Mouse (Mus musculus) layer of hippocampus, postnatal 14 days (tissue): ENCODE data around the gene Atp6v1b1. TPM values are rescaled to one million over a fixed set of nuclear protein-coding genes. Genes with fewer than 3 reads are reported as not detected.
"Not testable (repeated sequence)": the region's sequence is repeated elsewhere in the genome, so short reads cannot be mapped to it uniquely, and the experiment has no call there.

Experiments
- DNase-seq, 2 experiments: peaks; one replicate each; pipeline ENCODE4 v3.0.0; 2021 to 2022; ENCODE audit warnings: low spot score in 2 of 2, mixed read lengths in 1 of 2
- total RNA-seq, 2 experiments: library from RNA; stranded (reverse); gene quantifications; 2 replicates each; pipeline ENCODE4 v1.2.3; 2021

Gene Atp6v1b1
- total RNA-seq, 2 experiments from 2014 or later = 0.45 TPM; not detected in 1

DNA sequence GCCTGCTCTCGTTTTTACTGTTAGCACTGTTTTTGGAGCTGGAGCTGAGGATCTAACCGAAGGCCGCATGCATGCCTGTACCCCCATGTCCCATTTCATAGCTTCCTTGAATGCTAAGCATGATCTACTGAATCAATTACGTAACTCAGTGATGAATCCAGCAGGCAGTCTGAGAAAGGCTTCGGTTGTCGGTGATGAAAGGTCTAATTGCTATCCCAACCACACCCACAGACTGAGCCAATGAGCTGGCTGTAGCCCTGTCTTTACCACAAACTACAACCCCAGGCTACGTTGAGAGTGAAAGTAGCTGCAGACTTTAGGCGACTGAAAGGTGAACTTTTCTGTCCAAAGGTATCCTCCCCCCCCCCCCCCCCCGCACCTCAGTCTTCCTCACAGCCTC lies 31.3 kb downstream of the Atp6v1b1 start:
- no peak for DNase-seq

DNA sequence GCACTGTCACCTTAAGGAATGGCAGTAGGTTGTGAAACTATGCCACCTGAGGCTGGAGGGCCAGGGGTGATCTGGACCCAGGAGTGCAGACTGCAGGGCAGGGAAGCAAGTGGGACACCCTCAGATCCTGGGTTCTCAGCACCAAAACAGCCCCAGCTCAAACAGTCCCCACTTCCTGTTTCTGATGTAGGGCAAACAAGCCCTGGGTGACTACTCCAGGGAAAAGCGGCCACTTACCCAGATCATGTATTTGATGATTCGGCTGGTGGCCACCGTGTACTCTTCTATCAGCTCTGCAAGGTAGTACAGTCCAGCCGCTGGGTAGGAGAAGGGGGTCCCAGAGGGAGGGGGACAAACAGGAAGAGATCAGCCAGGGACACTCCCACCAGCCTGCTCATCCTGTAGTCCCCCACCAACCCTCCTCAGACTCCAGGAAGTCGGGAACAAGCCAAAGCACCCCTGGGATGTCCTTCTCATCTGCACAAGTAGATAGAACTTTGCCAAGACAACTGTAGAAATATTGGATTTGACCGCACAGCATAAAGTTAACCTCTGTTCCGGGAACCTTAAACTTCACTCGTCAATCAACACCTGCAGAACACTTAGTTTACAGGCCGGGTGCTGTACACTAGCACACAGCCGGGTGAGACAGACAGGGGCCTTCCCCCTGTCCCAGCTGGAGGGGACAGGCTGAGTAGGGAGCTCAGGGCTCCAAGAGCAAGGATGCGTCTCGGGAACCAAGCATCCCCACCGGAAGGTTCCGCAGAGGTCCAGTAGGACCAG lies 32.2 kb downstream of the Atp6v1b1 start:
- no peak for DNase-seq

GRCm38 (mm10) chr6:83775638-83776293 lies 33.0 kb downstream of the Atp6v1b1 start, which contains the start of gene Tex261:
Gene Tex261 (minus strand): TSS chr6:83775813.
- peak; percentile 89 to 92 for DNase-seq

DNA sequence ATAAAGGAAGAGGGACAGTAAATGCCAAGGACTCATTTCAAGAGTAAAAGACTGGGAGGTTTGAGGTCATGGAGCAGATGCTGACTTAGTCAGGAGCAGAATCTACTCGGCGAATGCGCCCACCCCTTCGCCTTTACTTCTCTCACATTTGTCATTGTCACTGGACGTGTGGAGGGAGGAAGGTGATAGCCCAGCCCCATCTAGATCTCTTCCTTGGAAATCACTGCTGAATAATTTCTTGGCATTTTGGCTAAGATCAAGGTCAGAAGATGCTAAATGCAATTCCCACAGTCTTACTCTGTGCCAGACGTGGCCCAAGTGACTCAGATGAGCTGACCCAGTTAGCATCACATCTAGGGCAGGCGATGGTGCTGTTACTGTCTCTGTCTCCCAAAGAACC lies 35.5 kb downstream of the Atp6v1b1 start:
- no peak for DNase-seq

- peak in 1 of 2 experiments; percentile 46 for DNase-seq
Observed at GRCm38 (mm10) chr6:83779026-83779425, 36.2 kb downstream of the Atp6v1b1 start.

DNA sequence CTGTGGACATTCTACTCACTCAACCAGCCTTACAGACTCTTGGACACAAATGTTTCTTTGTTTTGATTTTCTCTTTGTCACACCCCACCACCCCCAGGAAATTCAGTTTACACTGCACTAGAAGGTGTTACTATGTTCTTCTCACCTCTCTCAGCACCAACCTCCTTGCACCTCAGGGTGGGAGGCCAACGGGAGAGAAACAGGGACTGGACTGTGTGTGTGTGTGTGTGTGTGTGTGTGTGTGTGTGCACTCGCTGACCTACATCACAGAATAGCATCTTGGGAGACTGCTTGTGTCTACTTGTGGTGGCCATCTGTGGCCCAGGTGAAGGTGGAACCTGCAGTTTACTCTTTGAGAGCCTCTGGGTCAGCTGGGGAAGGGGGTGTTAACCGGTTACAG lies 43.6 kb downstream of the Atp6v1b1 start:
- DNase-seq = no peak

DNA sequence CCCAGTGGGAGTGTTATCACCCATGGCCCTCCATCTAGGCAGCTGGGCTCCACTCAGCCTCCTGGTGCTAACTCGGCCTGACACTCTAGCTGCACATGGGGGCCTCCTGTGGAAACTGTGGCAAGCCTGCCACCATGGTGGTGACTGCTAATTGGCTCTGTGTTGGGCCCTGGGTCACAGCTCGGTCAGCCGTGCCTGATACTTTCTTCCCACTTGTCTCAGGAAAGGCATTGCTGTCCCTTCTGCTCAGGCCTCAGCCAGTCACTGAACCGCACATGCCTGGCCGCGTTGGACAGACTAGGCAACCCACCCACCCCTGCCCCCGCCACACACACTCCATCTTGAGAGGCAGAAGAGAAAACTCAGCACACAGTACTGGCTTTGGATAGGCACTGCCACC lies 45.8 kb downstream of the Atp6v1b1 start:
- no peak for DNase-seq

- not testable (repeated sequence) for DNase-seq
Observed at GRCm38 (mm10) chr6:83790533-83790932, 47.7 kb downstream of the Atp6v1b1 start.

GRCm38 (mm10) chr6:83791251-83791890 lies 48.6 kb downstream of the Atp6v1b1 start:
- DNase-seq = no peak

DNA sequence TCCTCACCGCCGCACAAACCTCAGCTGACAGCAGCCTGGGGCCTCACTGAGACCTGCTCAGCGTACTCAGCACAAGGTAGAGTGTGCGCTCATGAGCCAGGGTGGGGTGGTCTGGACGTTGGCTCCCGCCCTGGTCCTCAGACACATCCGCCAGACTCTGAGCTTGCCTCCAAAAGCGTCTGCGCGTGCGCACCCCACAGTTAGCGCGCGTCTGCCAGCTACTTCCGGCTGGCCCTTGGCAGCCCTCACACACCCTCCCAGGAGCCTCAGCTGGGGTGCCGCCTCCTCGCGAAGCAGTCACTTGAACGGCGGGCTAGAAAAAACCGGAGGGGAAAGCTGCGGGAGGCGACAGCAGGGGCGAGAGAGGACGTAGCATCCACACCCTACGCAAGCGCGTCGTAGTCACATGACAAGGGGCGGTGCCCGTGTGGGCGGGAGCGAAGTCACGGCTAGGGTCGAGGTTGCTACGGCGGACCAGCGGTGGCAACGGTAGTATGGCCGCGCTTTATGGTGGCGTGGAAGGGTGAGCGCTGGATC lies 52.0 kb downstream of the Atp6v1b1 start, which contains the start of gene Nagk:
Gene Nagk, plus strand, starts transcription at position 223 of the 537 bp plus-strand sequence.
- peak; percentile 90 to 94 for DNase-seq

DNA sequence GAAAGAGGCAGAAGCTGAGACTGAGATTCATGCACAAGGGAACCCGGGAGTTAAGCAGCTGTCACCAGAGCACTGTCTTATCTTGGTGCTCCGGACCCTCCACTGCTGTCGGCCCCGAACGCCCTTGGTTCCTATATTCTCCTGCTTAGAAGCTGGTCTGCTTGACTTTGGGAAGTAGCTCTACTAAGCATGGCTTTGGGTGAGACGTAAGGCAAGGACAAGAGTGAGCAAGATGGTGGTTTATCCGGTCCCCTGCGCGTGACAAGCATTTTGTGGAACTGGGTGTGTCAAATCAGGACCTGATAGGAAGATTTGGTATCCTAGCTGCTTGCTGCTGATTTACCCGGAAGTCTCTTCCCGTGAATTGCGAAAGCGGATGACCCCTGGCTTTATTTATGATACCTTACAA lies 52.7 kb downstream of the Atp6v1b1 start:
- DNase-seq = peak in 1 of 2 experiments; percentile 50

- no peak for DNase-seq
Observed at GRCm38 (mm10) chr6:83796686-83797085, 53.9 kb downstream of the Atp6v1b1 start.

- DNase-seq = peak in 1 of 2 experiments; percentile 29
Observed at GRCm38 (mm10) chr6:83802033-83802432, 59.2 kb downstream of the Atp6v1b1 start.

GRCm38 (mm10) chr6:83802846-83803245 lies 60.1 kb downstream of the Atp6v1b1 start:
- no peak for DNase-seq

Other genes starting within 250 kb of the Atp6v1b1 start
- 10 to 100 TPM; 28.1 to 28.7 TPM for gene Dguok, start 236.0 kb upstream of the Atp6v1b1 start, total RNA-seq
- gene Actg2, start 206.7 kb upstream of the Atp6v1b1 start, total RNA-seq = under 1 TPM in 1 of 2 experiments, not detected in 1; 0.51 TPM
- 10 to 100 TPM; 31.7 to 36.2 TPM for gene Stambp, start 170.3 kb upstream of the Atp6v1b1 start, total RNA-seq
- gene Clec4f, start 86.8 kb upstream of the Atp6v1b1 start, total RNA-seq = not detected
- gene Cd207, start 65.1 kb upstream of the Atp6v1b1 start, total RNA-seq = not detected
- gene Vax2, start 31.7 kb upstream of the Atp6v1b1 start, total RNA-seq = not detected
- not detected for gene Ankrd53, start 19.7 kb downstream of the Atp6v1b1 start, total RNA-seq
- gene Tex261, start 32.8 kb downstream of the Atp6v1b1 start, total RNA-seq = 10 to 100 TPM; 51.6 to 52.2 TPM
- gene Nagk, start 52.0 kb downstream of the Atp6v1b1 start, total RNA-seq = 10 to 100 TPM; 51.6 to 52.6 TPM
- 10 to 100 TPM; 47.3 to 47.9 TPM for gene Paip2b, start 88.8 kb downstream of the Atp6v1b1 start, total RNA-seq
- gene Zfp638, start 124.1 kb downstream of the Atp6v1b1 start, total RNA-seq = 100 to 1,000 TPM; 121 to 131 TPM